Mouse (Mus musculus) liver, embryonic 14.5 days (tissue): ENCODE measurements at regions not wholly inside any gene's neighbourhood (a gene's known extent, or its start where the extent isn't known, plus 50 kb on each side); places are given as distances from the start of the nearest gene placed in this dataset.

Source experiments
- CTCF ChIP-seq: IDR thresholded peaks from 2 replicates; pipeline ENCODE4 v1.5.1; 2016; ENCODE audit warnings: antibody characterized with exemption, low read depth, control low read depth
- EP300 ChIP-seq: IDR thresholded peaks from 2 replicates; pipeline ENCODE4 v1.6.1; 2016; ENCODE audit warnings: antibody characterized with exemption, low read depth

- TF ChIP-seq CTCF (no peak), EP300 (no peak)
Measured at GRCm38 (mm10) chr5:64655286-64655685, 147.9 kb upstream of the Klf3 start.
